Mouse (Mus musculus): ENCODE results near the gene Lsm10.

DNA sequence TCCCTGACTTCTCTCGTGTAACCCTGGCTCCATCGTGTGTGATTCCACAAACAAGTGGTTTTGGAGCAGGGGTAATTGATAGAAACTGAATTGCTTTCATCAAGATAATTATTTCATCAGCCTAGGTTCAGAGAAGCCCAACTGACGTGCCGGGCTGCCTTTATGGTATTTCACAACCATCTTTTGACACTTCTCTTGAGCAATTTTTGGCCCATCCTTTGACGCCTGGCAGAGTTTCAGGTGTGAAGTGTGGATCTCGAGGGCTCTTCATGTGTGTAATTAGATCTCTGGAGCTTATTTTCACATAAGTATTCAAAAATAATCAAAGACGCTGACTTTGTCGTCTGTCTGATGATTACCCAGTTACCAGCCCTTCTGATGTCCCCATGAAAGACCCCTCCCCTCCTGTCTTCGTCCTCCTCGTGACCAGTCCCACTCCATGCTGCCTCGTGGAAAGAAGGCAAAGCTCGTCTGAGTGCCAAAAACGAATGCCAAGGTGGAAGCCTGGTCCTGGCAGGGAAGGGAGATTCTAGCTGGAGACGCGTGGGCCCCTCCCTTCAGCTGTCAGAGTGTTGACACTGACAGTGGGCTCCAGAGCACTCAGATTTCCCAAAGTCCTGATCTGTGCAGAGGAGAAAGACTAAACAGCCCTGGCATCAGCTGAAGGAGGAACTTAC is 28.9 kb upstream of the Lsm10 start:
- TF ChIP-seq EP300 (IDR thresholded peaks at IDR 0.05; ENCODE audit: low read depth in 1 of 2, low read length in 2 of 2) (no peak), MEF2A (IDR thresholded peaks at IDR 0.05; ENCODE audit: extremely low read depth, insufficient replicate concordance, low read depth, low read length, poor library complexity, severe bottlenecking) (no peak), RAD21 (IDR thresholded peaks at IDR 0.05; ENCODE audit: low read depth, low read length) (no peak), CTCF (IDR thresholded peaks at IDR 0.05 in 2 of 3, conservative IDR thresholded peaks at IDR 0.05 in 1 of 3; ENCODE audit: control insufficient read depth in 1 of 3, insufficient read depth in 1 of 3, low read depth in 2 of 3, low read length in 3 of 3, poor library complexity in 1 of 3, severe bottlenecking in 1 of 3) (no peak), MAX (IDR thresholded peaks at IDR 0.05; ENCODE audit: low read length) (no peak), GABPA (IDR thresholded peaks at IDR 0.05; ENCODE audit: low read depth, low read length) (no peak), POLR2A (IDR thresholded peaks at IDR 0.05; ENCODE audit: control insufficient read depth in 1 of 2, insufficient read depth in 1 of 2, low read depth in 1 of 2, low read length in 2 of 2, poor library complexity in 1 of 2) (no peak), POLR2AphosphoS5 (IDR thresholded peaks at IDR 0.05; ENCODE audit: borderline replicate concordance, low read depth, low read length) (no peak), SMC3 (IDR thresholded peaks at IDR 0.05; ENCODE audit: low read depth, low read length) (no peak), TBP (IDR thresholded peaks at IDR 0.05; ENCODE audit: low read depth, low read length) (no peak), USF1 (IDR thresholded peaks at IDR 0.05; ENCODE audit: low read depth, low read length) (no peak), ZKSCAN1 (IDR thresholded peaks at IDR 0.05; ENCODE audit: low read depth, low read length) (no peak), ELF1 (IDR thresholded peaks at IDR 0.05; ENCODE audit: low read depth, low read length) (no peak), TAL1 (IDR thresholded peaks at IDR 0.05; ENCODE audit: low read length) (no peak)
